Mouse (Mus musculus) MEL (cell line): ENCODE measurements around the gene Dhx36. TPM values are rescaled to one million over a fixed set of nuclear protein-coding genes. Genes with fewer than 3 reads are reported as not detected.

Source experiments
- DNase-seq: peaks from one replicate; pipeline ENCODE4 v3.0.0; 2011; ENCODE audit warnings: low read depth, low spot score
- H3K27ac ChIP-seq: 2 replicates; pipeline ENCODE4 v1.5.1; 2012; ENCODE audit warnings: low read depth, mild to moderate bottlenecking, control low read depth, low read length, moderate library complexity; ENCODE audit not compliant: control insufficient read depth
- H3K27me3 ChIP-seq, 2 experiments: fragments of 150-350 bp in 1 of 2; sonication (generic) in 1 of 2; 2 replicates each; pipeline ENCODE4 v1.6.1; 2012; ENCODE audit warnings: low read length in 2 of 2, mild to moderate bottlenecking in 2 of 2, improper control_type of control experiment in 1 of 2, moderate library complexity in 1 of 2; ENCODE audit not compliant: insufficient read depth in 2 of 2, control insufficient read depth in 1 of 2
- H3K36me3 ChIP-seq, 2 experiments: 2 replicates each; pipeline ENCODE4 v1.6.1; 2012 to 2014; ENCODE audit warnings: low read length in 2 of 2, improper control_type of control experiment in 1 of 2, inconsistent platforms in 1 of 2, mild to moderate bottlenecking in 1 of 2; ENCODE audit not compliant: insufficient read depth in 2 of 2, control insufficient read depth in 1 of 2
- H3K4me1 ChIP-seq, 2 experiments: fragments of 150-350 bp in 1 of 2; sonication (generic) in 1 of 2; 2 replicates each; pipeline ENCODE4 v1.6.1; 2012; ENCODE audit warnings: low read length in 2 of 2, improper control_type of control experiment in 1 of 2, mild to moderate bottlenecking in 1 of 2; ENCODE audit not compliant: insufficient read depth in 2 of 2, control insufficient read depth in 1 of 2
- H3K4me3 ChIP-seq, 2 experiments: fragments of 150-350 bp in 1 of 2; sonication (generic) in 1 of 2; 2 replicates each; pipeline ENCODE4 v1.5.1; 2012; ENCODE audit warnings: low read depth in 2 of 2, low read length in 2 of 2, mild to moderate bottlenecking in 2 of 2, moderate library complexity in 2 of 2, control low read depth in 1 of 2, improper control_type of control experiment in 1 of 2; ENCODE audit not compliant: control insufficient read depth in 1 of 2, insufficient read depth in 1 of 2
- H3K79me2 ChIP-seq: 2 replicates; pipeline ENCODE4 v1.6.1; 2012; ENCODE audit warnings: mild to moderate bottlenecking, low read length, moderate library complexity; ENCODE audit not compliant: control insufficient read depth, poor library complexity, insufficient read depth
- H3K9ac ChIP-seq: 2 replicates; pipeline ENCODE4 v1.6.1; 2012; ENCODE audit warnings: low read depth, mild to moderate bottlenecking, control low read depth, low read length, moderate library complexity; ENCODE audit not compliant: control insufficient read depth, poor library complexity, severe bottlenecking
- H3K9me3 ChIP-seq: fragments of 150-350 bp; sonication (generic); replicated peaks from 2 replicates; pipeline ENCODE4 v1.6.1; 2012; ENCODE audit warnings: mild to moderate bottlenecking, low read length, improper control_type of control experiment, moderate library complexity; ENCODE audit not compliant: insufficient read depth
- CTCF ChIP-seq, 3 experiments: IDR thresholded peaks in 2 of 3; conservative IDR thresholded peaks in 1 of 3; 2 replicates each; pipeline ENCODE4 v1.5.1; 2011 to 2012; ENCODE audit warnings: low read length in 3 of 3, low read depth in 2 of 3, mild to moderate bottlenecking in 2 of 3, improper control_type of control experiment in 1 of 3, inconsistent platforms in 1 of 3, mixed read lengths in 1 of 3, moderate library complexity in 1 of 3; ENCODE audit not compliant: control insufficient read depth in 1 of 3, insufficient read depth in 1 of 3, poor library complexity in 1 of 3, severe bottlenecking in 1 of 3
- E2F4 ChIP-seq: IDR thresholded peaks from 2 replicates; pipeline ENCODE4 v1.6.1; 2011; ENCODE audit warnings: low read depth, low read length, improper control_type of control experiment, borderline replicate concordance
- ELF1 ChIP-seq: IDR thresholded peaks from 2 replicates; pipeline ENCODE4 v1.6.1; 2014; ENCODE audit warnings: low read depth, mild to moderate bottlenecking, inconsistent platforms, low read length, improper control_type of control experiment, moderate library complexity
- ETS1 ChIP-seq: IDR thresholded peaks from 2 replicates; pipeline ENCODE4 v1.6.1; 2012; ENCODE audit warnings: low read depth, mild to moderate bottlenecking, inconsistent platforms, low read length, improper control_type of control experiment, moderate library complexity
- GABPA ChIP-seq: IDR thresholded peaks from 2 replicates; pipeline ENCODE4 v1.6.1; 2012; ENCODE audit warnings: low read depth, mild to moderate bottlenecking, inconsistent platforms, low read length, improper control_type of control experiment, moderate library complexity
- HCFC1 ChIP-seq: IDR thresholded peaks from 2 replicates; pipeline ENCODE4 v1.6.1; 2012; ENCODE audit warnings: low read depth, mild to moderate bottlenecking, inconsistent platforms, low read length, improper control_type of control experiment, moderate library complexity
- JUND ChIP-seq: IDR thresholded peaks from 2 replicates; pipeline ENCODE4 v1.6.1; 2011; ENCODE audit warnings: low read depth, mild to moderate bottlenecking, improper control_type of control experiment, low read length
- KAT2A ChIP-seq: conservative IDR thresholded peaks from 2 replicates; pipeline ENCODE4 v1.6.1; 2012; ENCODE audit warnings: low read depth, low read length, improper control_type of control experiment, inconsistent platforms
- MAX ChIP-seq: IDR thresholded peaks from 2 replicates; pipeline ENCODE4 v1.6.1; 2011; ENCODE audit warnings: low read length, improper control_type of control experiment
- MEF2A ChIP-seq: IDR thresholded peaks from 2 replicates; pipeline ENCODE4 v1.6.1; 2014; ENCODE audit warnings: low read depth, mild to moderate bottlenecking, inconsistent platforms, low read length, improper control_type of control experiment; ENCODE audit not compliant: poor library complexity, insufficient replicate concordance, severe bottlenecking; ENCODE audit errors: extremely low read depth
- MYB ChIP-seq: IDR thresholded peaks from 2 replicates; pipeline ENCODE4 v1.6.1; 2011; ENCODE audit warnings: mild to moderate bottlenecking, low read depth, low read length, improper control_type of control experiment
- NRF1 ChIP-seq: IDR thresholded peaks from 2 replicates; pipeline ENCODE4 v1.6.1; 2014; ENCODE audit warnings: low read depth, mild to moderate bottlenecking, inconsistent platforms, low read length, improper control_type of control experiment, moderate library complexity; ENCODE audit not compliant: poor library complexity, insufficient read depth, severe bottlenecking
- POLR2A ChIP-seq, 2 experiments: IDR thresholded peaks; 2 replicates each; pipeline ENCODE4 v1.6.1; 2011 to 2012; ENCODE audit warnings: low read length in 2 of 2, mild to moderate bottlenecking in 2 of 2, control low read depth in 1 of 2, improper control_type of control experiment in 1 of 2, low read depth in 1 of 2, moderate library complexity in 1 of 2; ENCODE audit not compliant: control insufficient read depth in 1 of 2, insufficient read depth in 1 of 2, poor library complexity in 1 of 2
- POLR2AphosphoS2 ChIP-seq: IDR thresholded peaks from 2 replicates; pipeline ENCODE4 v1.6.1; 2011; ENCODE audit warnings: low read length, improper control_type of control experiment
- SIN3A ChIP-seq: IDR thresholded peaks from 2 replicates; pipeline ENCODE4 v1.6.1; 2012; ENCODE audit warnings: low read length, improper control_type of control experiment, inconsistent platforms
- TAL1 ChIP-seq: IDR thresholded peaks from 2 replicates; pipeline ENCODE4 v1.6.1; 2012; ENCODE audit warnings: mild to moderate bottlenecking, inconsistent platforms, low read length, moderate library complexity, mixed read lengths
- TCF12 ChIP-seq: IDR thresholded peaks from 2 replicates; pipeline ENCODE4 v1.6.1; 2014; ENCODE audit warnings: low read depth, mild to moderate bottlenecking, inconsistent platforms, low read length, improper control_type of control experiment, moderate library complexity
- UBTF ChIP-seq: IDR thresholded peaks from 2 replicates; pipeline ENCODE4 v1.6.1; 2012; ENCODE audit warnings: low read depth, mild to moderate bottlenecking, inconsistent platforms, low read length, improper control_type of control experiment, moderate library complexity, borderline replicate concordance; ENCODE audit not compliant: insufficient read depth
- USF2 ChIP-seq, 2 experiments: IDR thresholded peaks; 2 replicates each; pipeline ENCODE4 v1.6.1; 2011 to 2012; ENCODE audit warnings: improper control_type of control experiment in 2 of 2, low read length in 2 of 2, borderline replicate concordance in 1 of 2, inconsistent platforms in 1 of 2, low read depth in 1 of 2, mild to moderate bottlenecking in 1 of 2; ENCODE audit not compliant: insufficient read depth in 1 of 2
- ZC3H11A ChIP-seq: IDR thresholded peaks from 2 replicates; pipeline ENCODE4 v1.6.1; 2012; ENCODE audit warnings: low read depth, mild to moderate bottlenecking, inconsistent platforms, low read length, improper control_type of control experiment
- ZKSCAN1 ChIP-seq: IDR thresholded peaks from 2 replicates; pipeline ENCODE4 v1.6.1; 2012; ENCODE audit warnings: low read depth, mild to moderate bottlenecking, inconsistent platforms, low read length, improper control_type of control experiment, moderate library complexity
- ZMIZ1 ChIP-seq: IDR thresholded peaks from 2 replicates; pipeline ENCODE4 v1.6.1; 2012; ENCODE audit warnings: low read depth, mild to moderate bottlenecking, inconsistent platforms, low read length, improper control_type of control experiment, moderate library complexity
- polyA plus RNA-seq, 2 experiments: library from polyadenylated mRNA; stranded (reverse) in 1 of 2; unstranded in 1 of 2; fragments of >175 nt in 1 of 2; fragments of >200 nt in 1 of 2; gene quantifications; 2 replicates each; pipeline versions ENCODE4 v1.2.1 to v1.2.4; 2012; ENCODE audit warnings: low replicate concordance in 2 of 2, low read depth in 1 of 2; ENCODE audit not compliant: insufficient read length in 2 of 2, insufficient read depth in 1 of 2, missing spikeins in 1 of 2
- total RNA-seq: library from RNA; depleted of rRNA; stranded (reverse); fragments of 300-350 nt; gene quantifications from 2 replicates; pipeline ENCODE4 v1.2.3, GENCODE M21; 2012

Dhx36 gene
- total and polyA plus RNA-seq, 3 experiments: 17.7 to 26.4 TPM; not detected in 1

- peaks cover 0 to 37% of the 10 kb centered on the region in 2 experiments; a peak in 2 of 4 replicates for H3K36me3 ChIP-seq
- no peak for DNase-seq
- no peak for TF ChIP-seq TAL1
- TF ChIP-seq NRF1: no peak
- no peak for TF ChIP-seq MEF2A
- TF ChIP-seq ZC3H11A: no peak
- TF ChIP-seq GABPA: no peak
- no peak for TF ChIP-seq ELF1
- TF ChIP-seq ZKSCAN1: no peak
- TF ChIP-seq MAX: no peak
- no peak for TF ChIP-seq HCFC1
- TF ChIP-seq ETS1: no peak
- no peak for TF ChIP-seq TCF12
- TF ChIP-seq UBTF: no peak
- TF ChIP-seq POLR2AphosphoS2: no peak
- no peak for TF ChIP-seq KAT2A
- TF ChIP-seq JUND: no peak
- no peak for TF ChIP-seq POLR2A (IDR thresholded peaks at IDR 0.05; ENCODE audit: control insufficient read depth in 1 of 2, insufficient read depth in 1 of 2, low read depth in 1 of 2, low read length in 2 of 2, poor library complexity in 1 of 2)
- TF ChIP-seq, all 39 proteins: peak for 0
These were observed 14.2 kb downstream of the Dhx36 start for GRCm38 (mm10) chr3:62492568-62492967.

GRCm38 (mm10) chr3:62484340-62484739 lies 22.5 kb downstream of the Dhx36 start:
- Histone ChIP-seq H3K4me1 (no peaks in the 10 kb centered on the region), H3K79me2 (no peaks in the 10 kb centered on the region), H3K27me3 (no peaks in the 10 kb centered on the region), H3K9ac (no peak overlapping the region), H3K9me3 (no peaks in the 10 kb centered on the region), H3K4me3 (no peak overlapping the region), H3K36me3 (peaks cover 0 to 49% of the 10 kb centered on the region in 2 experiments; a peak in 3 of 4 replicates), H3K27ac (no peak overlapping the region)
- TF ChIP-seq USF2 (IDR thresholded peaks at IDR 0.05; ENCODE audit: borderline replicate concordance in 1 of 2, insufficient read depth in 1 of 2, low read depth in 1 of 2, low read length in 2 of 2) (no peak), MEF2A (no peak), JUND (no peak), MYB (no peak), SIN3A (no peak), ZKSCAN1 (no peak), ZMIZ1 (no peak), E2F4 (no peak), CTCF (IDR thresholded peaks at IDR 0.05 in 2 of 3, conservative IDR thresholded peaks at IDR 0.05 in 1 of 3; ENCODE audit: control insufficient read depth in 1 of 3, insufficient read depth in 1 of 3, low read depth in 2 of 3, low read length in 3 of 3, poor library complexity in 1 of 3, severe bottlenecking in 1 of 3) (no peak)
- DNase-seq: no peak

More at GRCm38 (mm10) chr3:62492568-62492967, 14.2 kb downstream of the Dhx36 start:
- H3K9ac ChIP-seq: no peak overlapping the region
- no peaks in the 10 kb centered on the region for H3K27me3 ChIP-seq
- H3K27ac ChIP-seq: no peak overlapping the region
- H3K4me3 ChIP-seq: no peak overlapping the region
- H3K79me2 ChIP-seq: no peaks in the 10 kb centered on the region
- H3K9me3 ChIP-seq: no peaks in the 10 kb centered on the region
- no peaks in the 10 kb centered on the region for H3K4me1 ChIP-seq
